Mouse (Mus musculus): Measurements from ENCODE around the gene Atg101. TPM values are rescaled to one million over a fixed set of nuclear protein-coding genes. Genes with fewer than 3 reads are reported as not detected.

The Atg101 gene
- polyA plus RNA-seq, 1 experiment from 2014 or later: 63.8 TPM

DNA sequence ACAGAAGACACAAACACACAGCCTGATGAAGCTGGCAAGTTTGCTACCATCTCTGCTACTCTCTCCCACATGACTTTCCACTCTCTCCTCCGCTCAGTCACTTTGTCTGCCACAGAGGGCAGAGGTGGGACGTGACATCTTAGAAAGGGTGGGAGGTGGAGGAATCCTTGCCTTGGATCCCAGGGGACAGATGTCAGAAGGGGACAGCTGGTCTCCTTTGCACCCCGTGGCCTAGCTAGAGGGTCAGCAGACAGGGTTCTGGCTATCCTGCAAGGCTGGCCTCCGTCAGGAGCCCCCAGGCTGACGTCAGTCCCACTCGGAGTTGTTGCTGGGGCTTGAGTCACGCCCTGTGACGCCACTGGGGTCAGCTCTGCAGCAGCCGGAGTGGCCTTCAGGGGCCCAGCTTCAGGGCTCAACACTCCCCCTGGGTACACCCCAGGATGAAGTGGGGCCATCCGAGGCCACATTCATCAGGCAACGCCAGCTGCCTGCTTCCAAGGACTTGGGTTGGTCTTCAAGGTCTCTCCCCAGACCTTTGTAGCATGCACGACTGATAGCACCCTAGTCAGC lies 4.6 kb upstream of the Atg101 start:
- H3K36me3 ChIP-seq (replicated peaks; ENCODE audit: control insufficient read depth, insufficient read depth, low read depth, low read length): no peaks in the 10 kb centered on the region
- H3K9me3 ChIP-seq (replicated peaks; ENCODE audit: control insufficient read depth, low read length): no peaks in the 10 kb centered on the region
- H3K9ac ChIP-seq (replicated peaks; ENCODE audit: low read length): no peak overlapping the region
- no peaks in the 10 kb centered on the region for H3K4me1 ChIP-seq (ENCODE audit: control insufficient read depth, insufficient read depth, low read length)
- WGBS: 56% methylated on average over 12 of the region's 12 CpGs
- no peak overlapping the region for H3K4me2 ChIP-seq (ENCODE audit: low read depth, low read length)
- no peak overlapping the region for H3K27ac ChIP-seq (replicated peaks; ENCODE audit: low read depth, low read length)
- ATAC-seq (replicated peaks; ENCODE audit: insufficient number of reproducible peaks, low FRiP score, low TSS enrichment, low read depth): no peak
- DNase-seq (ENCODE audit: low spot score): no peak
- no peak overlapping the region for H3K4me3 ChIP-seq (ENCODE audit: low read depth, low read length)
- H3K27me3 ChIP-seq (ENCODE audit: control insufficient read depth, insufficient read depth, low read length): no peaks in the 10 kb centered on the region

DNA sequence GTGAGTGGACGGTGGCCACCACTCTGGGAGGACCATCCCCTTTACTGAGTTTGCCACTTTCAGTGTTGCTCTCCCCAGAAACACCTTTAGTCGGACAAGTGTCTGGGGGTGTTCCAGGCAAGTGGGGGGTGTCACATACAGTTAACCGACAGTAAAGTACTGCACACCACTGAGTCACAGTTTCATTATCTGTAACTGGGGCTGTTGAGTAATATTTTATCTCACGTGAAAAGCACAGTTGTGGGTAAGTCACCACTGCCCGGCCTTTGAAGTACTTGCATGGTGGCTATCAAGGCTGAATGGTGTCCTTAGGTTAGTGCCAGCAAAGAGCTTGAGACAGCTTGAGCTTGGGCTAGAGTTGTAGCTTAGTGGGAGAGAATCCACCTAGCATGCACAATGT lies 1.6 kb upstream of the Atg101 start:
- ATAC-seq (replicated peaks; ENCODE audit: insufficient number of reproducible peaks, low FRiP score, low TSS enrichment, low read depth): no peak

GRCm38 (mm10) chr15:101283183-101283910 lies 725 bp upstream of the Atg101 start:
- Histone ChIP-seq H3K27me3 (ENCODE audit: control insufficient read depth, insufficient read depth, low read length) (no peaks in the 10 kb centered on the region), H3K4me1 (ENCODE audit: control insufficient read depth, insufficient read depth, low read length) (no peaks in the 10 kb centered on the region; the same call in 1 of the 2 replicates), H3K9me3 (replicated peaks; ENCODE audit: control insufficient read depth, low read length) (no peaks in the 10 kb centered on the region), H3K9ac (replicated peaks; ENCODE audit: low read length) (peak overlapping the region; percentile 84), H3K4me3 (ENCODE audit: low read depth, low read length) (peak overlapping the region; percentile 88), H3K36me3 (replicated peaks; ENCODE audit: control insufficient read depth, insufficient read depth, low read depth, low read length) (no peaks in the 10 kb centered on the region), H3K27ac (replicated peaks; ENCODE audit: low read depth, low read length) (no peak overlapping the region), H3K4me2 (ENCODE audit: low read depth, low read length) (peak overlapping the region; percentile 77)
- peak; percentile 90 for DNase-seq (ENCODE audit: low spot score)
- 1% methylated on average over 26 of the region's 26 CpGs for WGBS
- ATAC-seq (replicated peaks; ENCODE audit: insufficient number of reproducible peaks, low FRiP score, low TSS enrichment, low read depth): no peak

More for the DNA sequence above, 1.6 kb upstream of the Atg101 start:
- DNase-seq (ENCODE audit: low spot score): no peak
- H3K27ac ChIP-seq (replicated peaks; ENCODE audit: low read depth, low read length): no peak overlapping the region
- WGBS: 78% methylated on average over 5 of the region's 5 CpGs
- H3K9ac ChIP-seq (replicated peaks; ENCODE audit: low read length): no peak overlapping the region
- no peaks in the 10 kb centered on the region; the same call in 1 of the 2 replicates for H3K4me1 ChIP-seq (ENCODE audit: control insufficient read depth, insufficient read depth, low read length)
- no peak overlapping the region for H3K4me2 ChIP-seq (ENCODE audit: low read depth, low read length)
- no peaks in the 10 kb centered on the region for H3K27me3 ChIP-seq (ENCODE audit: control insufficient read depth, insufficient read depth, low read length)
- H3K36me3 ChIP-seq (replicated peaks; ENCODE audit: control insufficient read depth, insufficient read depth, low read depth, low read length): no peaks in the 10 kb centered on the region
- no peak overlapping the region for H3K4me3 ChIP-seq (ENCODE audit: low read depth, low read length)
- H3K9me3 ChIP-seq (replicated peaks; ENCODE audit: control insufficient read depth, low read length): no peaks in the 10 kb centered on the region

DNA sequence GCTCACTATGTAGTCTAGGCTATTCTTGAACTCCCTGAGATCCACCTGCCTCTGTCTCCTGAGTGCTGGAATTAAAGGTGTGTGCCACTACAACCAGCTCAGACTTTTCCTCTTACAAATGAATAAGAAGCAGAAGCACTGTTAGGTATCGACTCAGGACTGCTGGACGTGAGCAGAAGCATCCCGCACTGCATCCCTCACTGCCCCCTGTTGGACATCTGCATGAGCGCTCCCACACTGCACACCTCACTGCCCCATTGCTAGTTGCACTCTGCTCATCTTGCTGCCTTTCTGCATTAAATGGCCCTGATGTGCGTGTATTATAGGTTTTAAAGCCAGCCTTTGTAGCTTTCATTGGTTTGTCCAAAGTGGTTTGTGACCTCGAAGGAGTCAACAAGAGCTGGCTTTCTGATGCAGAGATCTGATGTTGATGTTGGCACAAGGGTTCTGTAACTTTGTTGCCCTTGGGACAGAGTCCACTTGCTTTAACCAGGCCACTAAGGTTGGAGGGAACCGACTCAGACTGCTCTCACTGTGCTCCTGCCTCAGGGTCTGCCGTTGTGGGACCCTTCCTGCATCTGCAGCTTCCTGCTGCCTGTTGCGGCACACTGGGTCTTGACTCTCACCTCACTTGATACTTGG lies 2.2 kb downstream of the Atg101 start:
- DNase-seq (ENCODE audit: low spot score): peak; percentile 24
- peaks cover 3% of the 10 kb centered on the region for H3K36me3 ChIP-seq (replicated peaks; ENCODE audit: control insufficient read depth, insufficient read depth, low read depth, low read length)

DNA sequence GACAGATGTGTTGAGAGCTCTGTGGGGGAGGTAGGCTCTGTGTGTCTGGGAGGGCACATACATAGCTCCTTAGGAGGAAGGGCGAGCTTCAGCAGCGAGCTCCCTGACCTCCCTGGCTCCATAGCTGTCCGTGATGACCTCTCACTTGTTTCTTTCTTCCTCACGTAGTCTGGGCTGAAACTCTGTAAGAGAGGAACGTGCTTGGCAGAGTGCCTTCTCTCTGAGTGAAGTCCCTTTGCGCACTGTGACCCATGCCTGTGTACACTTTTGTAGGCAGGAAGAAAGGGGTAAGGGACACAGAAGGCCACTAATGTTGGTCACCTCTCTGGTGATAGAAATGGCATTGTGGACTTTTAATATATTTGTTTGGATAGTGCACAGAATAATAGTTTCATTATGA lies 3.3 kb downstream of the Atg101 start:
- H3K4me2 ChIP-seq (ENCODE audit: low read depth, low read length): no peak overlapping the region
- no peaks in the 10 kb centered on the region for H3K9me3 ChIP-seq (replicated peaks; ENCODE audit: control insufficient read depth, low read length)
- no peak overlapping the region for H3K27ac ChIP-seq (replicated peaks; ENCODE audit: low read depth, low read length)
- DNase-seq (ENCODE audit: low spot score): no peak
- no peak for ATAC-seq (replicated peaks; ENCODE audit: insufficient number of reproducible peaks, low FRiP score, low TSS enrichment, low read depth)
- H3K4me1 ChIP-seq (ENCODE audit: control insufficient read depth, insufficient read depth, low read length): no peaks in the 10 kb centered on the region; the same call in 1 of the 2 replicates
- 85% methylated on average over 6 of the region's 6 CpGs for WGBS
- peaks cover 3% of the 10 kb centered on the region for H3K36me3 ChIP-seq (replicated peaks; ENCODE audit: control insufficient read depth, insufficient read depth, low read depth, low read length)
- H3K27me3 ChIP-seq (ENCODE audit: control insufficient read depth, insufficient read depth, low read length): no peaks in the 10 kb centered on the region
- H3K9ac ChIP-seq (replicated peaks; ENCODE audit: low read length): no peak overlapping the region
- no peak overlapping the region for H3K4me3 ChIP-seq (ENCODE audit: low read depth, low read length)

More for the DNA sequence above, 2.2 kb downstream of the Atg101 start:
- WGBS: 64% methylated on average over 9 of the region's 9 CpGs
- no peak overlapping the region for H3K9ac ChIP-seq (replicated peaks; ENCODE audit: low read length)
- ATAC-seq (replicated peaks; ENCODE audit: insufficient number of reproducible peaks, low FRiP score, low TSS enrichment, low read depth): no peak
- H3K4me3 ChIP-seq (ENCODE audit: low read depth, low read length): no peak overlapping the region
- no peaks in the 10 kb centered on the region for H3K27me3 ChIP-seq (ENCODE audit: control insufficient read depth, insufficient read depth, low read length)
- no peaks in the 10 kb centered on the region for H3K9me3 ChIP-seq (replicated peaks; ENCODE audit: control insufficient read depth, low read length)
- H3K27ac ChIP-seq (replicated peaks; ENCODE audit: low read depth, low read length): no peak overlapping the region
- no peaks in the 10 kb centered on the region; the same call in 1 of the 2 replicates for H3K4me1 ChIP-seq (ENCODE audit: control insufficient read depth, insufficient read depth, low read length)
- no peak overlapping the region for H3K4me2 ChIP-seq (ENCODE audit: low read depth, low read length)

DNA sequence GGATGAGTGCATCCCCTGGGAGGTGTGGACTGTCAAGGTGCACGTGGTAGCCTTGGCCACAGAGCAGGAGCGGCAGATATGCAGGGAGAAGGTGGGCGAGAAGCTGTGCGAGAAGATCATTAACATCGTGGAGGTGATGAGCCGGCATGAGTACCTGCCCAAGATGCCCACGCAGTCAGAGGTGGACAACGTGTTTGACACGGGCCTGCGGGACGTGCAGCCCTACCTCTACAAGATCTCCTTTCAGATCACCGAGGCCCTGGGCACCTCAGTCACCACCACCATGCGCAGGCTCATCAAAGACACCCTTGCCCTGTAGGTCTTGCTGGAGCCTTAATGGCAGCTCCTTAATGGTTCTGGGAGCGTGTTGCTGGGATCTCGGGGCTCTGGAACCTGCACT lies 6.3 kb downstream of the Atg101 start:
- H3K27ac ChIP-seq (replicated peaks; ENCODE audit: low read depth, low read length): no peak overlapping the region
- no peaks in the 10 kb centered on the region for H3K9me3 ChIP-seq (replicated peaks; ENCODE audit: control insufficient read depth, low read length)
- no peaks in the 10 kb centered on the region for H3K4me1 ChIP-seq (ENCODE audit: control insufficient read depth, insufficient read depth, low read length)
- 95% methylated on average over 15 of the region's 15 CpGs for WGBS
- H3K36me3 ChIP-seq (replicated peaks; ENCODE audit: control insufficient read depth, insufficient read depth, low read depth, low read length): peaks cover 3% of the 10 kb centered on the region
- no peaks in the 10 kb centered on the region for H3K27me3 ChIP-seq (ENCODE audit: control insufficient read depth, insufficient read depth, low read length)
- DNase-seq (ENCODE audit: low spot score): no peak
- no peak overlapping the region for H3K4me3 ChIP-seq (ENCODE audit: low read depth, low read length)
- no peak overlapping the region for H3K4me2 ChIP-seq (ENCODE audit: low read depth, low read length)
- no peak overlapping the region for H3K9ac ChIP-seq (replicated peaks; ENCODE audit: low read length)
- ATAC-seq (replicated peaks; ENCODE audit: insufficient number of reproducible peaks, low FRiP score, low TSS enrichment, low read depth): no peak

GRCm38 (mm10) chr15:101292012-101292411 lies 7.9 kb downstream of the Atg101 start:
- ATAC-seq (replicated peaks; ENCODE audit: insufficient number of reproducible peaks, low FRiP score, low TSS enrichment, low read depth): no peak
- Histone ChIP-seq H3K4me3 (ENCODE audit: low read depth, low read length) (no peak overlapping the region), H3K9me3 (replicated peaks; ENCODE audit: control insufficient read depth, low read length) (no peaks in the 10 kb centered on the region), H3K27ac (replicated peaks; ENCODE audit: low read depth, low read length) (no peak overlapping the region), H3K9ac (replicated peaks; ENCODE audit: low read length) (no peak overlapping the region; the same call in 1 of the 2 replicates), H3K4me1 (ENCODE audit: control insufficient read depth, insufficient read depth, low read length) (no peaks in the 10 kb centered on the region), H3K27me3 (ENCODE audit: control insufficient read depth, insufficient read depth, low read length) (no peaks in the 10 kb centered on the region), H3K36me3 (replicated peaks; ENCODE audit: control insufficient read depth, insufficient read depth, low read depth, low read length) (peaks cover 3% of the 10 kb centered on the region), H3K4me2 (ENCODE audit: low read depth, low read length) (no peak overlapping the region)
- 84% methylated on average over 3 of the region's 3 CpGs for WGBS
- no peak for DNase-seq (ENCODE audit: low spot score)

Measured in embryonic facial prominence, embryonic 11.5 days (tissue).